Mouse (Mus musculus) thymus, adult 2 months (tissue): ENCODE results near the gene Sec16a. TPM values are rescaled to one million over a fixed set of nuclear protein-coding genes. Genes with fewer than 3 reads are reported as not detected.

Source experiments
- DNase-seq: peaks from one replicate; pipeline ENCODE4 v3.0.0; 2021
- H3K27ac ChIP-seq: fragments of 200-500 bp; 2 replicates; pipeline ENCODE4 v1.5.1; 2012; ENCODE audit warnings: low read length, control low read depth; ENCODE audit not compliant: control insufficient read depth, insufficient read depth
- H3K27me3 ChIP-seq: fragments of 200-500 bp; 2 replicates; pipeline ENCODE4 v1.6.1; 2012; ENCODE audit warnings: mild to moderate bottlenecking, low read length, moderate library complexity, mixed read lengths; ENCODE audit not compliant: control insufficient read depth, insufficient read depth
- H3K36me3 ChIP-seq: fragments of 200-500 bp; 2 replicates; pipeline ENCODE4 v1.6.1; 2012; ENCODE audit warnings: mild to moderate bottlenecking, low read length, moderate library complexity; ENCODE audit not compliant: control insufficient read depth, insufficient read depth
- H3K4me1 ChIP-seq: fragments of 200-500 bp; replicated peaks from 2 replicates; pipeline ENCODE4 v1.6.1; 2012; ENCODE audit warnings: low read length; ENCODE audit not compliant: control insufficient read depth, insufficient read depth
- H3K4me3 ChIP-seq: fragments of 200-500 bp; 2 replicates; pipeline ENCODE4 v1.5.1; 2012; ENCODE audit warnings: mild to moderate bottlenecking, low read length, control low read depth, moderate library complexity; ENCODE audit not compliant: control insufficient read depth, insufficient read depth
- CTCF ChIP-seq: fragments of 200-500 bp; IDR thresholded peaks from 2 replicates; pipeline ENCODE4 v1.5.1; 2012; ENCODE audit warnings: mild to moderate bottlenecking, control low read depth, low read length, moderate library complexity, borderline replicate concordance; ENCODE audit not compliant: control insufficient read depth, poor library complexity, insufficient read depth; ENCODE audit errors: extremely low read depth
- POLR2A ChIP-seq: fragments of 200-500 bp; IDR thresholded peaks from 2 replicates; pipeline ENCODE4 v1.6.1; 2012; ENCODE audit warnings: mild to moderate bottlenecking, low read length, control low read depth, moderate library complexity; ENCODE audit not compliant: control insufficient read depth, poor library complexity, insufficient read depth; ENCODE audit errors: extremely low read depth
- WGBS: fragments of 180-500 bp; shearing (Covaris S2); methylation state at CpG from one replicate; pipeline ENCODE4 v1.1.7; 2018; 5-methylcytosine and 5-hydroxymethylcytosine counted together
- polyA plus RNA-seq: library from polyadenylated mRNA; depleted of rRNA; stranded (reverse); fragments of >200 nt; gene quantifications from 2 replicates; pipeline ENCODE4 v1.2.3, GENCODE M21; 2012

Sec16a gene
- polyA plus RNA-seq, 1 experiment = 129 TPM

- no peak for TF ChIP-seq CTCF
- no peak for TF ChIP-seq POLR2A
- Histone ChIP-seq H3K27me3 (no peaks in the 10 kb centered on the region), H3K4me1 (peaks cover 65% of the 10 kb centered on the region), H3K36me3 (peaks cover 5% of the 10 kb centered on the region; the same call in 1 of the 2 replicates), H3K27ac (no peak overlapping the region), H3K4me3 (no peak overlapping the region)
- DNase-seq = no peak
- 94% methylated on average over 18 of the region's 18 CpGs for WGBS
Measured at GRCm38 (mm10) chr2:26487322-26488021, 42.5 kb upstream of the Sec16a start.

GRCm38 (mm10) chr2:26486835-26487321 is 41.9 kb upstream of the Sec16a start:
- H3K27me3 ChIP-seq = no peaks in the 10 kb centered on the region
- no peak overlapping the region for H3K27ac ChIP-seq
- DNase-seq = no peak
- H3K36me3 ChIP-seq = peaks cover 5% of the 10 kb centered on the region; the same call in 1 of the 2 replicates
- H3K4me3 ChIP-seq = no peak overlapping the region
- no peak for TF ChIP-seq POLR2A
- TF ChIP-seq CTCF = no peak
- WGBS = 94% methylated on average over 3 of the region's 3 CpGs
- peaks cover 60% of the 10 kb centered on the region for H3K4me1 ChIP-seq

GRCm38 (mm10) chr2:26486264-26486810 is 41.3 kb upstream of the Sec16a start:
- no peak overlapping the region for H3K27ac ChIP-seq
- H3K27me3 ChIP-seq = no peaks in the 10 kb centered on the region
- H3K36me3 ChIP-seq = peaks cover 6% of the 10 kb centered on the region
- TF ChIP-seq POLR2A (no peak), CTCF (no peak)
- 63% methylated on average over 5 of the region's 5 CpGs for WGBS
- DNase-seq = no peak
- H3K4me3 ChIP-seq = no peak overlapping the region
- H3K4me1 ChIP-seq = peaks cover 59% of the 10 kb centered on the region

- 65% methylated on average over 7 of the region's 7 CpGs for WGBS
Measured at GRCm38 (mm10) chr2:26485710-26486109, 40.7 kb upstream of the Sec16a start.

DNA sequence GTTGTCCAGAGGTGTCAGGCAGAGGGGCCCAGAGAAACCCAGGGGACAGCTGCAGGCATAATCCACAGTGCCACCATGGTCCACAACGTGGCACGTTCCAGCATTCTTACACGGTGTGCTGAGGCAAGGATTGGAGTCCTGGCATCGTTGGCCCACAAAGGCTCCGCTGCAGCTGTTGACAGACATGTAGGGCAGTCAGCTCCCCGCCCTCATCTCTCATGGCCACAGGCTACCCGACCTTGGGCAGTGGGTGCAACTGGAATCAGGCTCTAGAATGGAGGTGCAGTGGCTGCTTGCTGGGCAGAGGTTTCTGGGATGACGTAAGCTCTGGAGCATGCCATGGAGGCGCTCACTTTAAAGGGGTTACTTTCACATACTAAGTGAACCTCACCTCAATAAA is 40.3 kb upstream of the Sec16a start:
- Histone ChIP-seq H3K4me1 (peaks cover 49% of the 10 kb centered on the region), H3K4me3 (no peak overlapping the region), H3K36me3 (peaks cover 17% of the 10 kb centered on the region), H3K27me3 (no peaks in the 10 kb centered on the region), H3K27ac (no peak overlapping the region)
- TF ChIP-seq POLR2A (no peak), CTCF (no peak)
- WGBS = 91% methylated on average over 9 of the region's 9 CpGs
- DNase-seq = no peak

More at GRCm38 (mm10) chr2:26485710-26486109, 40.7 kb upstream of the Sec16a start:
- no peak for TF ChIP-seq CTCF
- TF ChIP-seq POLR2A = no peak
- Histone ChIP-seq H3K36me3 (peaks cover 12% of the 10 kb centered on the region), H3K27ac (no peak overlapping the region), H3K4me1 (peaks cover 53% of the 10 kb centered on the region), H3K27me3 (no peaks in the 10 kb centered on the region), H3K4me3 (no peak overlapping the region)
- DNase-seq = no peak

GRCm38 (mm10) chr2:26484169-26484568 is 39.2 kb upstream of the Sec16a start:
- peaks cover 38% of the 10 kb centered on the region for H3K4me1 ChIP-seq
- WGBS = 84% methylated on average over 10 of the region's 10 CpGs
- no peaks in the 10 kb centered on the region for H3K27me3 ChIP-seq

More at GRCm38 (mm10) chr2:26484169-26484568, 39.2 kb upstream of the Sec16a start:
- TF ChIP-seq POLR2A = no peak
- TF ChIP-seq CTCF = no peak
- DNase-seq = no peak
- Histone ChIP-seq H3K36me3 (peaks cover 28% of the 10 kb centered on the region), H3K27ac (no peak overlapping the region), H3K4me3 (no peak overlapping the region)
